Mouse (Mus musculus): ENCODE results near the gene Mfsd13b.

GRCm38 (mm10) chr7:121002407-121002928, 20.2 kb downstream of the Mfsd13b start:
- no peak for TF ChIP-seq CTCF (IDR thresholded peaks at IDR 0.05; ENCODE audit: low read depth, low read length)
- TF ChIP-seq POLR2A (IDR thresholded peaks at IDR 0.05; ENCODE audit: insufficient read depth, low read length): no peak
- no peak for TF ChIP-seq EP300 (IDR thresholded peaks at IDR 0.05; ENCODE audit: insufficient read depth, low read depth, low read length)
